Mouse (Mus musculus): ENCODE data around the gene Afap1. TPM values are rescaled to one million over a fixed set of nuclear protein-coding genes. Genes with fewer than 3 reads are reported as not detected.

The Afap1 gene
- total and polyA plus RNA-seq, 3 experiments = 0.03 to 0.04 TPM; not detected in 1

DNA sequence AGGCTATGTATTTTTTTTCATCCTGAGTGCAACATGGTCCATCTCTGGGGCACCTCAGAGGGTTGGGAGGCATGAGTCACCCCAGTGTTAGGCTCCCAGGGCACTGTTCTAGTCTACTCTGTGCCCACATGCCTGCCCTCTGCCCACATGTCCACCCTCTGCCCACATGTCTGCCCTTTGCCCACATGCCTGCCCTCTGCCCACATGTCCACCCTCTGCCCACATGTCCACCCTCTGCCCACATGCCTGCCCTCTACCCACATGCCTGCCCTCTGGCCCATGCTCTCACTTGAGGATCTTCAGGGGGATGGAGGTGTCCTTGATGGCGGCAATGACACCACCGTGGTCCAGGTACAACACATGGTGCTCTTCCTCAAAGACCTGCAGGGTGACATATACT is 150.0 kb downstream of the Afap1 start:
- Histone ChIP-seq H3K9me3 (replicated peaks; ENCODE audit: insufficient read depth, low read length) (no peaks in the 10 kb centered on the region), H3K36me3 (ENCODE audit: control insufficient read depth in 1 of 2, insufficient read depth in 2 of 2, low read length in 2 of 2) (no peaks in the 10 kb centered on the region), H3K4me3 (ENCODE audit: control insufficient read depth in 1 of 2, insufficient read depth in 1 of 2, low read depth in 2 of 2, low read length in 2 of 2) (no peak overlapping the region), H3K27ac (ENCODE audit: control insufficient read depth, low read depth, low read length) (no peak overlapping the region), H3K9ac (ENCODE audit: control insufficient read depth, low read depth, low read length, poor library complexity, severe bottlenecking) (no peak overlapping the region), H3K79me2 (ENCODE audit: control insufficient read depth, insufficient read depth, low read length, poor library complexity) (no peaks in the 10 kb centered on the region), H3K4me1 (ENCODE audit: control insufficient read depth in 1 of 2, insufficient read depth in 2 of 2, low read length in 2 of 2) (no peaks in the 10 kb centered on the region), H3K27me3 (ENCODE audit: control insufficient read depth in 1 of 2, insufficient read depth in 2 of 2, low read length in 2 of 2) (no peaks in the 10 kb centered on the region)
- no peak for DNase-seq (ENCODE audit: low read depth, low spot score)
- no peak for TF ChIP-seq NRF1 (IDR thresholded peaks at IDR 0.05; ENCODE audit: insufficient read depth, low read depth, low read length, poor library complexity, severe bottlenecking)
- no peak for TF ChIP-seq ELF1 (IDR thresholded peaks at IDR 0.05; ENCODE audit: low read depth, low read length)
- TF ChIP-seq NELFE (IDR thresholded peaks at IDR 0.05; ENCODE audit: low read depth, low read length) = no peak
- no peak for TF ChIP-seq POLR2A (IDR thresholded peaks at IDR 0.05; ENCODE audit: control insufficient read depth in 1 of 2, insufficient read depth in 1 of 2, low read depth in 1 of 2, low read length in 2 of 2, poor library complexity in 1 of 2)
- TF ChIP-seq ZNF384 (IDR thresholded peaks at IDR 0.05; ENCODE audit: low read depth, low read length) = no peak
- TF ChIP-seq CHD2 (IDR thresholded peaks at IDR 0.05; ENCODE audit: low read length) = no peak
- TF ChIP-seq TAL1 (IDR thresholded peaks at IDR 0.05; ENCODE audit: low read length) = no peak
- TF ChIP-seq TCF12 (IDR thresholded peaks at IDR 0.05; ENCODE audit: low read depth, low read length) = no peak
- TF ChIP-seq MYC (IDR thresholded peaks at IDR 0.05; ENCODE audit: low read depth, low read length) = no peak
- no peak for TF ChIP-seq HCFC1 (IDR thresholded peaks at IDR 0.05; ENCODE audit: low read depth, low read length)
- TF ChIP-seq USF1 (IDR thresholded peaks at IDR 0.05; ENCODE audit: low read depth, low read length) = no peak
- TF ChIP-seq MXI1 (IDR thresholded peaks at IDR 0.05; ENCODE audit: low read depth, low read length) = no peak
- TF ChIP-seq USF2 (IDR thresholded peaks at IDR 0.05; ENCODE audit: borderline replicate concordance in 1 of 2, insufficient read depth in 1 of 2, low read depth in 1 of 2, low read length in 2 of 2) = no peak
- TF ChIP-seq ZMIZ1 (IDR thresholded peaks at IDR 0.05; ENCODE audit: low read depth, low read length) = no peak

Other genes with a start within 250 kb of the Afap1 start
- not detected in 2 replicates for gene Htra3, start 213.5 kb upstream of the Afap1 start, total RNA-seq (2012; rRNA removed)
- gene Htra3, start 213.5 kb upstream of the Afap1 start, polyA plus RNA-seq (2012; ENCODE audit: insufficient read depth in 1 of 2, insufficient read length in 2 of 2, low read depth in 1 of 2, low replicate concordance in 2 of 2, missing spikeins in 1 of 2) = not detected
- gene Sh3tc1, start 153.3 kb upstream of the Afap1 start, total RNA-seq (2012; rRNA removed) = not detected in 2 replicates
- gene Sh3tc1, start 153.3 kb upstream of the Afap1 start, polyA plus RNA-seq (2012; ENCODE audit: insufficient read depth in 1 of 2, insufficient read length in 2 of 2, low read depth in 1 of 2, low replicate concordance in 2 of 2, missing spikeins in 1 of 2) = not detected
- gene Ablim2, start 135.4 kb upstream of the Afap1 start, total RNA-seq (2012; rRNA removed) = not detected in 2 replicates
- gene Ablim2, start 135.4 kb upstream of the Afap1 start, polyA plus RNA-seq (2012; ENCODE audit: insufficient read depth in 1 of 2, insufficient read length in 2 of 2, low read depth in 1 of 2, low replicate concordance in 2 of 2, missing spikeins in 1 of 2) = not detected